Mouse (Mus musculus): Measurements from ENCODE around the gene Lpar1. TPM values are rescaled to one million over a fixed set of nuclear protein-coding genes. Genes with fewer than 3 reads are reported as not detected.

Gene Lpar1
- polyA plus RNA-seq (2014; fragmentation: Nextera tagmentation; extraction: Ambion mirVana): 13.9 and 14.2 TPM in 2 replicates

GRCm38 (mm10) chr4:58553631-58554358, at the start of gene Lpar1:
Gene Lpar1, minus strand, starts transcription at chr4:58553898.
- H3K27ac ChIP-seq (replicated peaks in 1 of 2; ENCODE audit: control insufficient read depth in 1 of 2, insufficient read depth in 1 of 2, low read depth in 2 of 2, low read length in 2 of 2): peak within 1 kb of the TSS in 1 of 2 experiments; percentile 57; a peak in 1 of 4 replicates
- WGBS: 8% methylated on average over 19 of the region's 19 CpGs
- ATAC-seq (ENCODE audit: insufficient number of reproducible peaks, insufficient read depth, low FRiP score, low read depth): 0 out of 2 replicates have a peak, but pooled peaks have one; percentile 22
- H3K9ac ChIP-seq (ENCODE audit: low read length): peak within 1 kb of the TSS; percentile 81
- peaks cover 3 to 12% of the 10 kb centered on the region in 2 experiments; a peak in 3 of 4 replicates for H3K4me1 ChIP-seq (ENCODE audit: control insufficient read depth in 2 of 2, insufficient read depth in 2 of 2, low read length in 2 of 2)
- H3K9me3 ChIP-seq (ENCODE audit: control insufficient read depth, low read length): no peaks in the 10 kb centered on the region
- H3K4me2 ChIP-seq (ENCODE audit: low read length): peak within 1 kb of the TSS; percentile 97
- peak within 1 kb of the TSS; percentile 64 to 73 for H3K4me3 ChIP-seq (ENCODE audit: control insufficient read depth in 1 of 2, insufficient read depth in 1 of 2, low read depth in 1 of 2, low read length in 2 of 2)
- H3K36me3 ChIP-seq (ENCODE audit: control insufficient read depth, insufficient read depth, low read length): no peaks in the 10 kb centered on the region
- no peaks in the 10 kb centered on the region for H3K27me3 ChIP-seq (ENCODE audit: control insufficient read depth, insufficient read depth, low read length)

DNA sequence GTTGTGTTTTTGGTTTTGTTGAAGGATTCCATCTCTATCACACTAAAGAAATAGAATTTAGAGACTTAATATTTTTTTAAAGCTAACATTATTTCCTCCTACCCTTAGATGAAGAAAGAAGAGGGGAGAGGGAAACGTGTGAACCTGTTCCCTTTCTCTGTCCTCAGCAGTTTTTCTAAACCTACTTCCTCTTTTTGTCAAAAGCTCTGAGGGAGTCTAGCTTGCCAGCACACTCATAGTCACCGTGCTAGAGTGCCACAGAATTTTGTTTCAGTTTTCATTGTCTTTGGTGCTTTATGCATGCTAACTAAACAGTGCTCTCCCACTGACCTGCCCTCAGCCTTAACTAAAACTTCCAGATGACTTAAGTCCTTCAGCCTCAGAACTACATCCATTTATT, 32.2 kb upstream of the Lpar1 start:
- Histone ChIP-seq H3K9me3 (ENCODE audit: control insufficient read depth, low read length) (no peaks in the 10 kb centered on the region), H3K4me1 (ENCODE audit: control insufficient read depth in 2 of 2, insufficient read depth in 2 of 2, low read length in 2 of 2) (no peaks in the 10 kb centered on the region), H3K4me3 (ENCODE audit: control insufficient read depth in 1 of 2, insufficient read depth in 1 of 2, low read depth in 1 of 2, low read length in 2 of 2) (no peak overlapping the region), H3K4me2 (ENCODE audit: low read length) (no peak overlapping the region), H3K27ac (replicated peaks in 1 of 2; ENCODE audit: control insufficient read depth in 1 of 2, insufficient read depth in 1 of 2, low read depth in 2 of 2, low read length in 2 of 2) (no peak overlapping the region), H3K27me3 (ENCODE audit: control insufficient read depth, insufficient read depth, low read length) (no peaks in the 10 kb centered on the region), H3K9ac (ENCODE audit: low read length) (no peak overlapping the region), H3K36me3 (ENCODE audit: control insufficient read depth, insufficient read depth, low read length) (no peaks in the 10 kb centered on the region)
- 38% methylated on average over 2 of the region's 2 CpGs for WGBS
- no peak for ATAC-seq (ENCODE audit: insufficient number of reproducible peaks, insufficient read depth, low FRiP score, low read depth)

- H3K4me1 ChIP-seq (ENCODE audit: control insufficient read depth in 2 of 2, insufficient read depth in 2 of 2, low read length in 2 of 2): no peaks in the 10 kb centered on the region; a peak in 1 of 4 replicates
- no peak overlapping the region for H3K9ac ChIP-seq (ENCODE audit: low read length)
- H3K9me3 ChIP-seq (ENCODE audit: control insufficient read depth, low read length): no peaks in the 10 kb centered on the region
- H3K27me3 ChIP-seq (ENCODE audit: control insufficient read depth, insufficient read depth, low read length): no peaks in the 10 kb centered on the region
- no peaks in the 10 kb centered on the region for H3K36me3 ChIP-seq (ENCODE audit: control insufficient read depth, insufficient read depth, low read length)
- no peak overlapping the region for H3K4me2 ChIP-seq (ENCODE audit: low read length)
- no peak for ATAC-seq (ENCODE audit: insufficient number of reproducible peaks, insufficient read depth, low FRiP score, low read depth)
- H3K27ac ChIP-seq (replicated peaks in 1 of 2; ENCODE audit: control insufficient read depth in 1 of 2, insufficient read depth in 1 of 2, low read depth in 2 of 2, low read length in 2 of 2): no peak overlapping the region
- WGBS: 70% methylated on average over 7 of the region's 7 CpGs
- H3K4me3 ChIP-seq (ENCODE audit: control insufficient read depth in 1 of 2, insufficient read depth in 1 of 2, low read depth in 1 of 2, low read length in 2 of 2): no peak overlapping the region
These were observed 27.5 kb upstream of the Lpar1 start for GRCm38 (mm10) chr4:58581191-58581590.

GRCm38 (mm10) chr4:58580516-58580915, 26.8 kb upstream of the Lpar1 start:
- Histone ChIP-seq H3K9me3 (ENCODE audit: control insufficient read depth, low read length) (no peaks in the 10 kb centered on the region), H3K27me3 (ENCODE audit: control insufficient read depth, insufficient read depth, low read length) (no peaks in the 10 kb centered on the region), H3K27ac (replicated peaks in 1 of 2; ENCODE audit: control insufficient read depth in 1 of 2, insufficient read depth in 1 of 2, low read depth in 2 of 2, low read length in 2 of 2) (no peak overlapping the region), H3K4me2 (ENCODE audit: low read length) (no peak overlapping the region), H3K36me3 (ENCODE audit: control insufficient read depth, insufficient read depth, low read length) (no peaks in the 10 kb centered on the region), H3K4me3 (ENCODE audit: control insufficient read depth in 1 of 2, insufficient read depth in 1 of 2, low read depth in 1 of 2, low read length in 2 of 2) (no peak overlapping the region), H3K4me1 (ENCODE audit: control insufficient read depth in 2 of 2, insufficient read depth in 2 of 2, low read length in 2 of 2) (no peaks in the 10 kb centered on the region; a peak in 1 of 4 replicates), H3K9ac (ENCODE audit: low read length) (no peak overlapping the region)
- no peak for ATAC-seq (ENCODE audit: insufficient number of reproducible peaks, insufficient read depth, low FRiP score, low read depth)
- 81% methylated on average over 5 of the region's 5 CpGs for WGBS

DNA sequence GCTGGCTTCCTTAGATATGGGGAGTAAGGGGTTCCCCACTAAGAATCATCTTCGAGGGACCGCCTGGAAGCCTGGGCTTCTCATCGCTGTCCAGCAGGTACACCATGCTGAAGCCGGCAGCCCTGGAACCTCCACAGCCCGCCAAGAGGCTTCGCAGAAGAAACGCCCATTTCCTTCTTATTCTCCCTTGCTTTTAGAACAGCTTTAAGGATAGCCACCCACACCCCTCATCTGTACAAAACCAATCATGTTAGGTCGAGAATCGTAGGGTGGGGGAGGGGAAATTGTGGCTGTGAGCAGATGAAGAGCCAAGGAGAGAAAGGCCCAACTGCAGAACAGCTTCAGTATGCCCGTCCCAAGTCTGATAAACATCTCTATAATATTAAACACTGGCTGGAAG, 26.4 kb upstream of the Lpar1 start:
- Histone ChIP-seq H3K9me3 (ENCODE audit: control insufficient read depth, low read length) (no peaks in the 10 kb centered on the region), H3K27ac (replicated peaks in 1 of 2; ENCODE audit: control insufficient read depth in 1 of 2, insufficient read depth in 1 of 2, low read depth in 2 of 2, low read length in 2 of 2) (no peak overlapping the region), H3K27me3 (ENCODE audit: control insufficient read depth, insufficient read depth, low read length) (no peaks in the 10 kb centered on the region), H3K9ac (ENCODE audit: low read length) (no peak overlapping the region), H3K36me3 (ENCODE audit: control insufficient read depth, insufficient read depth, low read length) (no peaks in the 10 kb centered on the region), H3K4me3 (ENCODE audit: control insufficient read depth in 1 of 2, insufficient read depth in 1 of 2, low read depth in 1 of 2, low read length in 2 of 2) (no peak overlapping the region), H3K4me2 (ENCODE audit: low read length) (no peak overlapping the region), H3K4me1 (ENCODE audit: control insufficient read depth in 2 of 2, insufficient read depth in 2 of 2, low read length in 2 of 2) (no peaks in the 10 kb centered on the region; a peak in 1 of 4 replicates)
- 72% methylated on average over 10 of the region's 10 CpGs for WGBS
- no peak for ATAC-seq (ENCODE audit: insufficient number of reproducible peaks, insufficient read depth, low FRiP score, low read depth)

- H3K36me3 ChIP-seq (ENCODE audit: control insufficient read depth, insufficient read depth, low read length): no peaks in the 10 kb centered on the region
- no peak overlapping the region for H3K27ac ChIP-seq (replicated peaks in 1 of 2; ENCODE audit: control insufficient read depth in 1 of 2, insufficient read depth in 1 of 2, low read depth in 2 of 2, low read length in 2 of 2)
- no peak for ATAC-seq (ENCODE audit: insufficient number of reproducible peaks, insufficient read depth, low FRiP score, low read depth)
- no peaks in the 10 kb centered on the region for H3K9me3 ChIP-seq (ENCODE audit: control insufficient read depth, low read length)
- no peaks in the 10 kb centered on the region for H3K27me3 ChIP-seq (ENCODE audit: control insufficient read depth, insufficient read depth, low read length)
- H3K4me1 ChIP-seq (ENCODE audit: control insufficient read depth in 2 of 2, insufficient read depth in 2 of 2, low read length in 2 of 2): no peaks in the 10 kb centered on the region; a peak in 1 of 4 replicates
- H3K4me3 ChIP-seq (ENCODE audit: control insufficient read depth in 1 of 2, insufficient read depth in 1 of 2, low read depth in 1 of 2, low read length in 2 of 2): no peak overlapping the region
- 18% methylated on average over 2 of the region's 2 CpGs for WGBS
- H3K9ac ChIP-seq (ENCODE audit: low read length): no peak overlapping the region
- H3K4me2 ChIP-seq (ENCODE audit: low read length): no peak overlapping the region
These were observed 24.8 kb upstream of the Lpar1 start for GRCm38 (mm10) chr4:58578488-58578887.

GRCm38 (mm10) chr4:58577382-58578048, 23.8 kb upstream of the Lpar1 start:
- H3K27me3 ChIP-seq (ENCODE audit: control insufficient read depth, insufficient read depth, low read length): no peaks in the 10 kb centered on the region
- 30% methylated on average over 5 of the region's 5 CpGs for WGBS
- H3K4me1 ChIP-seq (ENCODE audit: control insufficient read depth in 2 of 2, insufficient read depth in 2 of 2, low read length in 2 of 2): no peaks in the 10 kb centered on the region; a peak in 1 of 4 replicates
- no peak overlapping the region for H3K27ac ChIP-seq (replicated peaks in 1 of 2; ENCODE audit: control insufficient read depth in 1 of 2, insufficient read depth in 1 of 2, low read depth in 2 of 2, low read length in 2 of 2)
- no peak overlapping the region for H3K4me2 ChIP-seq (ENCODE audit: low read length)
- H3K36me3 ChIP-seq (ENCODE audit: control insufficient read depth, insufficient read depth, low read length): no peaks in the 10 kb centered on the region
- no peak overlapping the region for H3K9ac ChIP-seq (ENCODE audit: low read length)
- no peak overlapping the region for H3K4me3 ChIP-seq (ENCODE audit: control insufficient read depth in 1 of 2, insufficient read depth in 1 of 2, low read depth in 1 of 2, low read length in 2 of 2)
- ATAC-seq (ENCODE audit: insufficient number of reproducible peaks, insufficient read depth, low FRiP score, low read depth): no peak
- H3K9me3 ChIP-seq (ENCODE audit: control insufficient read depth, low read length): no peaks in the 10 kb centered on the region
